Mouse (Mus musculus) embryonic facial prominence, embryonic 11.5 days (tissue): ENCODE measurements around the gene Usp30. TPM values are rescaled to one million over a fixed set of nuclear protein-coding genes. Genes with fewer than 3 reads are reported as not detected.

Source experiments
- ATAC-seq: fragments of 200-750 bp; cut with Nextera tagmentation; replicated peaks from 2 replicates; pipeline ENCODE4 v1.8.0; 2017; ENCODE audit warnings: low read depth; ENCODE audit not compliant: insufficient number of reproducible peaks, low FRiP score, low TSS enrichment
- DNase-seq: peaks from one replicate; pipeline ENCODE4 v3.0.0-alpha.2; 2015; ENCODE audit warnings: low spot score
- H3K27ac ChIP-seq: fragments of 300-500 bp; sonication (generic); replicated peaks from 2 replicates; pipeline ENCODE4 v1.5.1; 2014; ENCODE audit warnings: mild to moderate bottlenecking, low read depth, low read length, control low read depth
- H3K27me3 ChIP-seq: fragments of 300-500 bp; sonication (generic); 2 replicates; pipeline ENCODE4 v1.6.1; 2014; ENCODE audit warnings: mild to moderate bottlenecking, low read length, moderate library complexity, mixed read lengths; ENCODE audit not compliant: control insufficient read depth, insufficient read depth
- H3K36me3 ChIP-seq: fragments of 300-500 bp; sonication (generic); replicated peaks from 2 replicates; pipeline ENCODE4 v1.6.1; 2014; ENCODE audit warnings: low read depth, mild to moderate bottlenecking, low read length, moderate library complexity, mixed read lengths; ENCODE audit not compliant: control insufficient read depth, insufficient read depth
- H3K4me1 ChIP-seq: fragments of 300-500 bp; sonication (generic); 2 replicates; pipeline ENCODE4 v1.6.1; 2014; ENCODE audit warnings: low read length, mixed read lengths; ENCODE audit not compliant: control insufficient read depth, insufficient read depth
- H3K4me2 ChIP-seq: fragments of 300-500 bp; sonication (generic); 2 replicates; pipeline ENCODE4 v1.6.1; 2014; ENCODE audit warnings: low read depth, mild to moderate bottlenecking, control low read depth, low read length, moderate library complexity
- H3K4me3 ChIP-seq: fragments of 300-500 bp; sonication (generic); 2 replicates; pipeline ENCODE4 v1.5.1; 2014; ENCODE audit warnings: low read depth, low read length, control low read depth
- H3K9ac ChIP-seq: fragments of 300-500 bp; sonication (generic); replicated peaks from 2 replicates; pipeline ENCODE4 v1.6.1; 2014; ENCODE audit warnings: mild to moderate bottlenecking, control low read depth, low read length
- H3K9me3 ChIP-seq: fragments of 300-500 bp; sonication (generic); replicated peaks from 2 replicates; pipeline ENCODE4 v1.6.1; 2016; ENCODE audit warnings: mild to moderate bottlenecking, low read length, inconsistent platforms, mixed read lengths; ENCODE audit not compliant: control insufficient read depth
- WGBS: fragments of 180-500 bp; shearing (Covaris S2); extraction: QIAGEN DNeasy Blood & Tissue Kit; methylation state at CpG from one replicate; pipeline ENCODE4 v1.1.7; 2014; 5-methylcytosine and 5-hydroxymethylcytosine counted together
- polyA plus RNA-seq: library from polyadenylated mRNA; unstranded; fragments of >200 nt; fragmentation: Nextera tagmentation; extraction: Ambion mirVana; gene quantifications from 2 replicates; pipeline ENCODE4 v1.2.1, GENCODE M21; 2014

Gene Usp30
- polyA plus RNA-seq, 1 experiment from 2014 or later: 10.0 TPM

GRCm38 (mm10) chr5:114099709-114100389, 34.6 kb downstream of the Usp30 start:
- no peaks in the 10 kb centered on the region for H3K9me3 ChIP-seq
- H3K36me3 ChIP-seq: no peaks in the 10 kb centered on the region
- peak overlapping the region; percentile 90 for H3K4me2 ChIP-seq
- H3K27me3 ChIP-seq: no peaks in the 10 kb centered on the region
- H3K9ac ChIP-seq: peak overlapping the region; percentile 93
- peaks cover 3% of the 10 kb centered on the region; the same call in 1 of the 2 replicates for H3K4me1 ChIP-seq
- DNase-seq (peak; percentile 94), ATAC-seq (peak; percentile 84)
- peak overlapping the region; percentile 92 for H3K4me3 ChIP-seq
- H3K27ac ChIP-seq: no peak overlapping the region; the same call in 1 of the 2 replicates
- WGBS: 7% methylated on average over 37 of the region's 37 CpGs

DNA sequence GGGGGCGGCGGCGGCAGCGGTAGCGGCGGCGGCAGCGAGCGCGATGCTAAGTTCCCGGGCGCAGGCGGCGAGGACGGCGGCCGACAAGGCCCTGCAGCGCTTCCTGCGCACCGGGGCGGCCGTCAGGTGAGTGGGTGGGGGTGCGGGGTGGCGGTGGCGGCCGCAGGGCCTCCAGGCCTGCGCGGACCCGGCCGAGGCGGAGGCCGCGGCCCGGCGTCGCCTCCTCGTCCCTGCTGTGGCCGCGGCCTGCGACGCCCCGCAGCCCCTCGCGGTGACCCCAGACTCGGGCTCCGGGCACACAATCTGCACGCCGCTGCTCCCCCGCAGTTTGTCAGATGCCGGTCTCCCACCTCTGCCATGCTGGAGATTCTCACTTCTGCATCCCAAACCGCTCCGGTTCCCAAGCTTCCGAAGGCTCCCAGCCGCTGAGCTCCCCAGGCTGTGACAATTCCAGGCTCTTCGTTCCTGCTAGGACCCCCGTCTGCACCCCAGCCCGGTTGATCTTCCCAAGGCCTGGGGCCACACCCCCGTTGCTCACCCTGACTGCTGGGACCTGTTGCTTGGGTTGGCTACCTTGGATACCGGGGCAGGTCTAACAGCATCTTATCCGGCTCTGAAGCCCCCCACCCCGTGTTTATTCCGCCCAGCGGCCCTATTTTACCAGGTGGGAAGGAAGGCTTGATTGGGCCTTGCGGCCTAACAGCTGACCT, 35.3 kb downstream of the Usp30 start:
- H3K4me3 ChIP-seq: peak overlapping the region; percentile 92
- no peaks in the 10 kb centered on the region for H3K9me3 ChIP-seq
- peak overlapping the region; percentile 93 for H3K9ac ChIP-seq
- H3K36me3 ChIP-seq: no peaks in the 10 kb centered on the region
- DNase-seq (no peak), ATAC-seq (peak; percentile 58)
- no peaks in the 10 kb centered on the region for H3K27me3 ChIP-seq
- WGBS: 2% methylated on average over 43 of the region's 64 CpGs
- H3K27ac ChIP-seq: no peak overlapping the region; the same call in 1 of the 2 replicates
- H3K4me1 ChIP-seq: peaks cover 3% of the 10 kb centered on the region; the same call in 1 of the 2 replicates
- peak overlapping the region; percentile 90 for H3K4me2 ChIP-seq

DNA sequence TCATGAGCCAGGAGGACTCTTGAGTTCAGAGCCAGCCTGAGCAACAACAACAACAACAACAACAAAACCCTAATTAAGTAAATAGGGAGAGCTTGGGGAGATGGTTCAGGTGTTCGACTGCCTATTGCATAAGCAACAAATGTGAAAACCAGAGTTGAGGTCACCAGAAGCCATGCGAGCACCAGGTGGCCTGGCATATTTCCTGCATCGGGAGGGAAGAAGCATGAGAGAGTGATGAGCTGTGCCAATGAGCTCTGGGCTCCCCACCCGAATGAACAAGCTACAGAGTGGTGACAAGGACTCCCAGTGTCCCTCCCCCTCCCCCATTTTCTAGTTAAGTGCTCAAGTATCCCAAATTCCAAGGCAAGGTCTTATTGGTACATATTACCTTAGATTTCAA, 36.6 kb downstream of the Usp30 start:
- DNase-seq: no peak
- Histone ChIP-seq H3K4me3 (no peak overlapping the region), H3K4me1 (peaks cover 3% of the 10 kb centered on the region; the same call in 1 of the 2 replicates), H3K36me3 (peaks cover 5% of the 10 kb centered on the region; the same call in 1 of the 2 replicates), H3K9ac (no peak overlapping the region), H3K27ac (no peak overlapping the region), H3K9me3 (no peaks in the 10 kb centered on the region), H3K4me2 (no peak overlapping the region), H3K27me3 (no peaks in the 10 kb centered on the region; the same call in 1 of the 2 replicates)
- WGBS: 86% methylated on average over 4 of the region's 4 CpGs
- no peak for ATAC-seq

DNA sequence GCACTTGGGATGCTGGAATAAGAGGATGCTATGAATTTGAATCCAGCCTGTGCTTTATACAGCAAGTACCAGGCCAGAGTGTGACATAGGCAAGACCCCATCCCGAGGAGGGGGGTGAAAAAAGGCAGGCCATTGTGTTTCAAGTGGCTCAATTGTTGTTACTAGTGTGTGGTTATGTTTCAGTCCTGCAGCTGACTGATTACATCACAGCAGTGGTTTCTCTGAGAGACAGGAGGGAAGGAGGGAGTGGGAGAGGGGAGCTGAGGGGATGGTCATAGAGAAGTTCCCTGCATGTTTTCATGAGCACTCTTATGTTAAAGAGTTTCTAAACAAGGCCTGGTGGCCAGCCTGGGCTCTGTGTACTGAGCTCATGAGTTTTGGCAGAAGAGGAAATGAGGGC, 37.5 kb downstream of the Usp30 start:
- no peak for ATAC-seq
- H3K4me3 ChIP-seq: no peak overlapping the region
- peaks cover 3% of the 10 kb centered on the region; the same call in 1 of the 2 replicates for H3K4me1 ChIP-seq
- no peaks in the 10 kb centered on the region; the same call in 1 of the 2 replicates for H3K27me3 ChIP-seq
- H3K36me3 ChIP-seq: peaks cover 5% of the 10 kb centered on the region; the same call in 1 of the 2 replicates
- H3K27ac ChIP-seq: no peak overlapping the region
- 89% methylated on average over 1 of the region's 1 CpGs for WGBS
- DNase-seq: no peak
- H3K9me3 ChIP-seq: no peaks in the 10 kb centered on the region
- H3K9ac ChIP-seq: no peak overlapping the region
- H3K4me2 ChIP-seq: no peak overlapping the region

DNA sequence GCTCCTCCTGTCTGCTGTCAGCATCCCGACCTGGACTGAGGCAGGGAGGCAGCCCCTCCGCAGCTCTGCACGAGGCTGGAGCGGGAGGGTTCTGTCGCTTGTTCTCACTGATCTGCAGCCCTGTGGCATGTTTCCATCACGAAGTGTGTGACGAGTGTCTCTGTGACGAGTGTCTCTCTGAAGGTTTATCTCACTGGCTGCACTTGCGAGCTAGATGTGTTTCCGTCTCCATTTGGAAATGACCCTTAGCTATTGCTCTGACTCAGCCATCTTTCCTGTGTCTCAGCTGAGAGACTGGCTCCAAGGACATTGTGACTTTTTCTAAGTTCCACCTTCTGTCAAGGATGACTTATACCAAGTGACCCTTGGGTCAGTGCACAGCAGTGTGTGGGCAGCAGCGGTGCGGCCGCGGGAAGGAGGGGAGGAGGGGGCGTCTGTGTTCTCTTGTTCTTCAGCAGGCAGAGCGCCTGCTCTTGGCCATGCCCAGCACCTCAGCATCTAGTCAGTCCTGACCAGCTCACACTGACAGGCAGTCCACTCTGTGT, 41.2 kb downstream of the Usp30 start:
- WGBS: 92% methylated on average over 16 of the region's 16 CpGs
- ATAC-seq (no peak), DNase-seq (no peak)
- Histone ChIP-seq H3K27ac (no peak overlapping the region), H3K9me3 (no peaks in the 10 kb centered on the region), H3K4me1 (no peaks in the 10 kb centered on the region), H3K4me3 (no peak overlapping the region), H3K27me3 (no peaks in the 10 kb centered on the region; the same call in 1 of the 2 replicates), H3K36me3 (peaks cover 9% of the 10 kb centered on the region), H3K4me2 (no peak overlapping the region), H3K9ac (no peak overlapping the region)

DNA sequence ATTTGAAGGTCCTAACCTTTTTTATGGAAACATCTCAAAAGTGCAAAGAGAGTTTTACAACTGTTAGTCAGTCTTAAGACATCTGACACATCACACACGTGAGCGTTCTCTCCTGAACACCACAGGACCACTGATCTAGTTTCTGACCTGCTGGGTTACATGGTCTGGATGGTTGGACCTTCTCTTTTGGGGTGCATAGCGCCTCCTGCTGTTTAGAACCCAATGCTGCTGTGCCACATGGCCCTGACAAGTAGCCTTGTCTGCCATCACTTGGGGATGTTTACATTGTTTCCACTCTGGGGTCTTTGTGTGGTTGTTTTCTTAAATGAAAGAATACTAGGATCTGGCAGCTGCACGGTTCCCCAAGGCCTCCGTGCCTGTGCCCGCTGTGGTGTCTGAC, 48.1 kb downstream of the Usp30 start:
- no peaks in the 10 kb centered on the region for H3K27me3 ChIP-seq
- no peaks in the 10 kb centered on the region for H3K4me1 ChIP-seq
- DNase-seq: no peak
- 78% methylated on average over 6 of the region's 6 CpGs for WGBS
- H3K4me2 ChIP-seq: no peak overlapping the region
- H3K4me3 ChIP-seq: no peak overlapping the region
- peaks cover 5% of the 10 kb centered on the region for H3K36me3 ChIP-seq
- no peak overlapping the region for H3K9ac ChIP-seq
- no peaks in the 10 kb centered on the region for H3K9me3 ChIP-seq
- H3K27ac ChIP-seq: no peak overlapping the region
- ATAC-seq: no peak

DNA sequence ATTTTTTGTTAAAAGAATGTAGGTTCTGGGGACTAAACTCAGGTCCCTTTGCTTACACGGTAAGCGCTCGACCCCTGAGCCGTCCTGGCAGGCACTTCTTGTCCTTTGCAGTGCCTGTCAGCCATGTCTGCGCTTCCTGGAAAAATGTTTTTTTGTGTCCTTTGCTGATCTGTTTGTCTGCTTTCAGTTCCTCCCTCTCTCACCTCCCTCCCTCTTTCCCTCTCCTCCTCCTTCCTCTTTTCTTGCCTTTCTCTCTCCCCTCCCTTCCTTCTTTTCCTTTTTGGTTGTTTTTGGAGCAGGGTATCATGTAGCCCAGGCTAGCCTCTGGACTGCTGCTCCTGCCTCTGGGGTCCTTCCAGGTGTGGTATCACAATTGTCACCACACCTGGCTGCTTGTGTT, 49.8 kb downstream of the Usp30 start:
- ATAC-seq (no peak), DNase-seq (no peak)
- Histone ChIP-seq H3K9me3 (no peaks in the 10 kb centered on the region), H3K27me3 (no peaks in the 10 kb centered on the region), H3K4me2 (no peak overlapping the region), H3K36me3 (no peaks in the 10 kb centered on the region; the same call in 1 of the 2 replicates), H3K9ac (no peak overlapping the region), H3K4me3 (no peak overlapping the region), H3K27ac (no peak overlapping the region), H3K4me1 (no peaks in the 10 kb centered on the region)
- 84% methylated on average over 5 of the region's 5 CpGs for WGBS

DNA sequence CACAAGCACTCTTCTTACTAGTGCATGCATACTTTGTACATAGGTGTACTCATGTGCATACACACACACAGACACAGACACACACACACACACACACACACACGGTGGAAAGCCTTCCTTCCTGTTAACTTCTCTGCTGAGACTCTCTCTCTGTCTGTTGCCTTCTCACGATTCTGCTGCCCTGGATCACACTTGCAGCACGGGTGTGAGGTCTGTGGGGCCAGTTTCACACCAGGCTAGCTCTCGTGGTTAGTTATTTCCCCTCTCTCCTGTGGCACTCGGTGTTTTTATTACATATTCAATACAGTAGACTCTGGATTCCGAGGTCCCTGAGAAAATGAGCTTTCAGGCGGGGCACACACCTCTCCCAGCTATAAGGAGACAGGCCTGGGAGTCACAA, 51.3 kb downstream of the Usp30 start:
- WGBS: 87% methylated on average over 7 of the region's 7 CpGs
- Histone ChIP-seq H3K27ac (no peak overlapping the region), H3K36me3 (no peaks in the 10 kb centered on the region; the same call in 1 of the 2 replicates), H3K9ac (no peak overlapping the region), H3K4me2 (no peak overlapping the region), H3K4me3 (no peak overlapping the region), H3K4me1 (no peaks in the 10 kb centered on the region), H3K9me3 (no peaks in the 10 kb centered on the region), H3K27me3 (no peaks in the 10 kb centered on the region)
- no peak for DNase-seq
- no peak for ATAC-seq
